Mouse (Mus musculus) kidney, postnatal 0 days (tissue): ENCODE results near the gene Wdr26. TPM values are rescaled to one million over a fixed set of nuclear protein-coding genes. Genes with fewer than 3 reads are reported as not detected.

ENCODE experiments used
- ATAC-seq: fragments of 200-750 bp; cut with Nextera tagmentation; replicated peaks from 2 replicates; pipeline ENCODE4 v1.8.0; 2017; ENCODE audit warnings: low read depth, moderate number of reproducible peaks, moderate TSS enrichment, moderate library complexity; ENCODE audit not compliant: low FRiP score
- DNase-seq: peaks from one replicate; pipeline ENCODE4 v3.0.0-alpha.2; 2016; ENCODE audit warnings: low spot score
- H3K27ac ChIP-seq: fragments of 300-500 bp; sonication (generic); 2 replicates; pipeline ENCODE4 v1.5.1; 2014; ENCODE audit warnings: mild to moderate bottlenecking
- H3K27me3 ChIP-seq: fragments of 300-500 bp; sonication (generic); 2 replicates; pipeline ENCODE4 v1.6.1; 2014; ENCODE audit warnings: low read length, mixed read lengths; ENCODE audit not compliant: insufficient read depth
- H3K36me3 ChIP-seq: fragments of 300-500 bp; sonication (generic); 2 replicates; pipeline ENCODE4 v1.6.1; 2014; ENCODE audit warnings: low read length, mixed read lengths; ENCODE audit not compliant: insufficient read depth
- H3K4me1 ChIP-seq: fragments of 300-500 bp; sonication (generic); replicated peaks from 2 replicates; pipeline ENCODE4 v1.6.1; 2014; ENCODE audit warnings: antibody characterized with exemption, low read length, mixed read lengths; ENCODE audit not compliant: insufficient read depth
- H3K4me2 ChIP-seq: fragments of 300-500 bp; sonication (generic); 2 replicates; pipeline ENCODE4 v1.6.1; 2014; ENCODE audit warnings: mild to moderate bottlenecking, low read length, moderate library complexity, mixed read lengths
- H3K4me3 ChIP-seq: fragments of 300-500 bp; sonication (generic); replicated peaks from 2 replicates; pipeline ENCODE4 v1.5.1; 2014; ENCODE audit warnings: low read depth, low read length
- H3K9ac ChIP-seq: fragments of 300-500 bp; sonication (generic); 2 replicates; pipeline ENCODE4 v1.6.1; 2014; ENCODE audit warnings: low read depth, low read length
- H3K9me3 ChIP-seq: fragments of 300-500 bp; sonication (generic); replicated peaks from 2 replicates; pipeline ENCODE4 v1.6.1; 2016; ENCODE audit warnings: low read length, inconsistent platforms, mixed read lengths
- CTCF ChIP-seq: IDR thresholded peaks from 2 replicates; pipeline ENCODE4 v1.5.1; 2016; ENCODE audit warnings: antibody characterized with exemption, low read depth, mild to moderate bottlenecking, moderate library complexity
- WGBS: fragments of 180-500 bp; shearing (Covaris S2); extraction: QIAGEN DNeasy Blood & Tissue Kit; methylation state at CpG from one replicate; pipeline ENCODE4 v1.1.7; 2014; 5-methylcytosine and 5-hydroxymethylcytosine counted together
- polyA plus RNA-seq: library from polyadenylated mRNA; unstranded; fragments of >200 nt; fragmentation: Nextera tagmentation; extraction: Ambion mirVana; gene quantifications from 2 replicates; pipeline ENCODE4 v1.2.1, GENCODE M21; 2015

Wdr26 gene
- polyA plus RNA-seq, 1 experiment from 2014 or later, result 40.4 TPM

DNA sequence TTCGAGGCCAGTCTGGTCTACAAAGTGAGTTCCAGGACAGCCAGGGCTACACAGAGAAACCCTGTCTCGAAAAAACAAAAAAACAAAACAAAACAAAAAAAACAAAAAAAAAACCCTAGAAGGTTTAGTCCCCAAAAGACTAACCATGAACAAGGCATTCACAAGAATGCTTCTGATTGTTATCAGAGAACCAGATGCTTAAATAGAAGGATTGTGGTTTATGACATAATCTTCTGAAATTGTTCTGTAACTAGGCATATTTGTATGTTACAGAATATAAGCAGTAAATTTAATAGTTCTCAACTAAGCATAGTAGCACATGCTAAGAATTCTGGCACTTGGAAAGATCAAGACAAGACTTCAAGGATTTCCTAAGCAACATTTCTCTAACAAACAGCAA lies 87.7 kb downstream of the Wdr26 start:
- no peaks in the 10 kb centered on the region for H3K9me3 ChIP-seq
- no peaks in the 10 kb centered on the region for H3K4me1 ChIP-seq
- WGBS, result 91% methylated on average over 2 of the region's 2 CpGs
- no peak overlapping the region for H3K4me3 ChIP-seq
- H3K27me3 ChIP-seq, result no peaks in the 10 kb centered on the region
- no peak overlapping the region for H3K27ac ChIP-seq
- peaks cover 42% of the 10 kb centered on the region for H3K36me3 ChIP-seq
- DNase-seq (no peak), ATAC-seq (no peak)
- no peak overlapping the region for H3K9ac ChIP-seq
- no peak for TF ChIP-seq CTCF
- no peak overlapping the region for H3K4me2 ChIP-seq

Other genes with a start within 250 kb of the Wdr26 start
- 19.1 and 20.2 TPM in 2 replicates for gene Ephx1, start 191.1 kb downstream of the Wdr26 start, polyA plus RNA-seq
- gene 9130409I23Rik, start 160.8 kb downstream of the Wdr26 start, polyA plus RNA-seq, result 0.08 TPM in 1 of 2 replicates, not detected in the other
- gene Nvl, start 67.8 kb downstream of the Wdr26 start, polyA plus RNA-seq, result 20.3 and 20.4 TPM in 2 replicates
- gene Cnih4, start 67.3 kb downstream of the Wdr26 start, polyA plus RNA-seq, result 121 and 123 TPM in 2 replicates
- gene Cnih3, start 140.6 kb upstream of the Wdr26 start, polyA plus RNA-seq, result 0.13 TPM in 1 of 2 replicates, not detected in the other